Mouse (Mus musculus): ENCODE data around the gene Fcmr.

GRCm38 (mm10) chr1:130838288-130838687, 27.2 kb upstream of the Fcmr start:
- no peak for TF ChIP-seq GATA1 (IDR thresholded peaks at IDR 0.05; ENCODE audit: borderline replicate concordance, low read length)
- TF ChIP-seq FLI1 (IDR thresholded peaks at IDR 0.05; ENCODE audit: low read length) = no peak

Measured in megakaryocyte, embryonic 14.5 days (primary cell).